In the genomic region with DNA sequence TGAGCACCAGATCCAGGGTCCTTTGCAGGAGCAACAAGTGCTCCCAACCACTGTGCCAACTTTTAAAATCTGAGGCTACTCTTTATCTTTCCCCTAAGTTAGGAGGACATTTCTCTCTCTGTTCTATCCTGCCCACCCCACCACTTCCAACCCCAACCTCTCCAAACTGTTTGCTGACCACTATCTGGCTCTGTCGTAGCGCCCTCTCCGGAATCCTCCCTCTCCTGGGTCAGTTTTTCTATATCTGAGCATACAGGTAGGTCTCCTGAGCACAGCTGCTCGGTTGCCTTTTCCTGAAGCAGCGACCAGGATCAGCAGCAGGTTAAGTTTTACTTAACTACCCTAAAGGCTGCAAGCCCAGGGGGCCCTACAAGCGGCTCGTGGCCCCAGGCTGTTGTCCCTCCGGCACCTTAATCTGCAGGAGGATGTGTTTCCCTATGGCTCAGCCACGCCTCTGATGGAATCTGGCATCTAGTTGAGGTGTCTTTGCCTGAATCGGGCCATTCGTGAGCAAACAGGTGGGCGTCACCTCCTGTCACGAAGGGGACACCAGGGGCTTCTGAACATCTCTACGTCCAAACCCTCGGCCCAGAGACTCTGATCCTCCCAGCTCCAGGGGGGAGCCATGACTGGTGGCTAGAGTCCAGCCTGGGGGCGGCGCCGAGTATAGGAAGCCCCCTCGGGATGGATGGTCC, we compare ENCODE assay signal across 9 mouse cellular contexts. TPM values are rescaled to one million over a fixed set of nuclear protein-coding genes. Genes with fewer than 3 reads are reported as not detected.
DNase-seq lines count a peak whose midpoint lies in the region; ATAC-seq lines count a peak whose summit lies in the region.
"Had no signal": no experiment of that assay in that cellular context is flagged by ENCODE, and none has a peak within 500 bp of the region (broad histone marks: within the 10 kb centered on the region; RNA-seq: fewer than 3 reads in every experiment).

No protein-coding gene starts in this region.

- peak overlapping the region; percentile 0 for H3K4me3 ChIP-seq in kidney, embryonic 14.5 days (ENCODE audit: low read length)
- H3K4me3 ChIP-seq in forebrain, embryonic 16.5 days (replicated peaks; ENCODE audit: low read length), result no peak overlapping the region
- H3K4me3 ChIP-seq in midbrain, embryonic 13.5 days (replicated peaks), result no peak overlapping the region

- no peak overlapping the region for H3K9ac ChIP-seq in kidney, embryonic 14.5 days (ENCODE audit: low read depth, low read length)
- H3K9ac ChIP-seq in forebrain, embryonic 16.5 days (replicated peaks; ENCODE audit: low read depth, low read length), result no peak overlapping the region
- H3K9ac ChIP-seq in midbrain, embryonic 13.5 days (replicated peaks), result no peak overlapping the region

- DNase-seq in kidney, postnatal 4 days, result no peak
- DNase-seq in embryo, embryonic 9.5 days (ENCODE audit: extremely low spot score), result peak; percentile 32
- no peak for DNase-seq in c-Kit-positive CD71-positive TER-119-positive erythroid progenitor cells, embryonic 14.5 days (ENCODE audit: low spot score)
- DNase-seq in spleen, adult 12 weeks (ENCODE audit: low spot score), result no peak
- DNase-seq in cerebellum, postnatal 4 days (ENCODE audit: low spot score in 2 of 2), result no peak
- DNase-seq: right cerebral cortex, postnatal 25 days had no signal

- no peaks in the 10 kb centered on the region for H3K4me1 ChIP-seq in kidney, embryonic 14.5 days (ENCODE audit: control insufficient read depth, insufficient read depth, low read length)
- peaks cover 3% of the 10 kb centered on the region; the same call in 1 of the 2 replicates for H3K4me1 ChIP-seq in forebrain, embryonic 16.5 days (replicated peaks; ENCODE audit: control insufficient read depth, insufficient read depth, low read length)
- no peaks in the 10 kb centered on the region; the same call in 1 of the 2 replicates for H3K4me1 ChIP-seq in midbrain, embryonic 13.5 days (replicated peaks)

- ATAC-seq in kidney, embryonic 14.5 days (ENCODE audit: low FRiP score, low TSS enrichment), result no peak; the same call in 1 of the 2 replicates
- no peak for ATAC-seq in forebrain, embryonic 16.5 days
- ATAC-seq in midbrain, embryonic 13.5 days, result no peak

- H3K27ac ChIP-seq in kidney, embryonic 14.5 days (ENCODE audit: low read depth, low read length), result no peak overlapping the region
- no peak overlapping the region for H3K27ac ChIP-seq in forebrain, embryonic 16.5 days (ENCODE audit: low read length)
- no peak overlapping the region for H3K27ac ChIP-seq in midbrain, embryonic 13.5 days

- under 1% methylated on average over 19 of the region's 19 CpGs for WGBS in kidney, embryonic 14.5 days
- under 1% methylated on average over 19 of the region's 19 CpGs for WGBS in forebrain, embryonic 16.5 days
- WGBS in midbrain, embryonic 13.5 days, result 1% methylated on average over 19 of the region's 19 CpGs

- peak overlapping the region; percentile 25 for H3K4me2 ChIP-seq in kidney, embryonic 14.5 days (replicated peaks; ENCODE audit: low read depth, low read length)
- H3K4me2 ChIP-seq in forebrain, embryonic 16.5 days (ENCODE audit: low read length), result peak overlapping the region; percentile 9; the same call in 1 of the 2 replicates
- peak overlapping the region; percentile 19 for H3K4me2 ChIP-seq in midbrain, embryonic 13.5 days (replicated peaks)

- no peaks in the 10 kb centered on the region for H3K36me3 ChIP-seq in kidney, embryonic 14.5 days (ENCODE audit: control insufficient read depth, insufficient read depth, low read length)
- no peaks in the 10 kb centered on the region for H3K36me3 ChIP-seq in forebrain, embryonic 16.5 days (ENCODE audit: control insufficient read depth, insufficient read depth)
- H3K36me3 ChIP-seq in midbrain, embryonic 13.5 days, result no peaks in the 10 kb centered on the region

- H3K9me3 ChIP-seq in kidney, embryonic 14.5 days (ENCODE audit: control insufficient read depth, low read length), result no peaks in the 10 kb centered on the region
- H3K9me3 ChIP-seq in forebrain, embryonic 16.5 days (ENCODE audit: control insufficient read depth, low read length), result peaks cover 6% of the 10 kb centered on the region
- H3K9me3 ChIP-seq in midbrain, embryonic 13.5 days, result 0 out of 2 replicates have a peak, but pooled peaks cover 4% of the 10 kb centered on the region

- peaks cover 74% of the 10 kb centered on the region for H3K27me3 ChIP-seq in kidney, embryonic 14.5 days (ENCODE audit: control insufficient read depth, insufficient read depth, low read length)
- peaks cover 72% of the 10 kb centered on the region for H3K27me3 ChIP-seq in forebrain, embryonic 16.5 days (replicated peaks; ENCODE audit: control insufficient read depth, insufficient read depth, low read length)
- peaks cover 97% of the 10 kb centered on the region for H3K27me3 ChIP-seq in midbrain, embryonic 13.5 days

RNA-seq across cellular contexts. Expression of gene Tfap2a, which starts 6.1 kb away (rescaled TPM):
- 3.6 and 4.8 TPM in 2 replicates for polyA plus RNA-seq in kidney, embryonic 14.5 days (2014; fragmentation: Nextera tagmentation; extraction: Ambion mirVana)
- polyA plus RNA-seq in forebrain, embryonic 16.5 days (2015; fragmentation: Nextera tagmentation; extraction: Ambion mirVana), result 0.41 and 0.55 TPM in 2 replicates
- 8.9 and 9.2 TPM in 2 replicates for polyA plus RNA-seq in midbrain, embryonic 13.5 days (2015; fragmentation: Nextera tagmentation; extraction: Ambion mirVana)
